Mouse (Mus musculus): ENCODE measurements around the gene Zfp454.
A peak's percentile ranks its signal among the peaks of the same experiment; 100 is the strongest.

The Zfp454 gene

GRCm38 (mm10) chr11:50887390-50888128 lies at the start of gene Zfp454:
Zfp454 (minus strand) TSS chr11:50887651.
- no peak for DNase-seq (ENCODE audit: low spot score in 2 of 2)

- DNase-seq (ENCODE audit: low spot score in 2 of 2) = no peak
Observed at GRCm38 (mm10) chr11:50932040-50932439, 44.6 kb upstream of the Zfp454 start.

GRCm38 (mm10) chr11:50931451-50931866 lies 44.0 kb upstream of the Zfp454 start, which contains the start of gene Zfp354b:
Zfp354b (minus strand) TSS chr11:50931633.
- peak in 1 of 2 experiments; percentile 17 for DNase-seq (ENCODE audit: low spot score in 2 of 2)

GRCm38 (mm10) chr11:50931021-50931420 lies 43.6 kb upstream of the Zfp454 start:
- no peak for DNase-seq (ENCODE audit: low spot score in 2 of 2)

- DNase-seq (ENCODE audit: low spot score in 2 of 2) = no peak
Observed at GRCm38 (mm10) chr11:50930469-50931014, 43.1 kb upstream of the Zfp454 start.

GRCm38 (mm10) chr11:50915671-50916320 lies 28.3 kb upstream of the Zfp454 start, which contains the start of gene Zfp2:
Zfp2 (minus strand) TSS chr11:50916165.
- DNase-seq (ENCODE audit: low spot score in 2 of 2) = peak; percentile 57 to 80

GRCm38 (mm10) chr11:50914461-50914860 lies 27.0 kb upstream of the Zfp454 start:
- no peak for DNase-seq (ENCODE audit: low spot score in 2 of 2)

GRCm38 (mm10) chr11:50913301-50913700 lies 25.9 kb upstream of the Zfp454 start:
- DNase-seq (ENCODE audit: low spot score in 2 of 2) = no peak

- no peak for DNase-seq (ENCODE audit: low spot score in 2 of 2)
Observed at GRCm38 (mm10) chr11:50908136-50908535, 20.7 kb upstream of the Zfp454 start.

GRCm38 (mm10) chr11:50897359-50897758 lies 9.9 kb upstream of the Zfp454 start:
- DNase-seq (ENCODE audit: low spot score in 2 of 2) = no peak

- DNase-seq (ENCODE audit: low spot score in 2 of 2) = no peak
Observed at GRCm38 (mm10) chr11:50892441-50892840, 5.0 kb upstream of the Zfp454 start.

- DNase-seq (ENCODE audit: low spot score in 2 of 2) = no peak
Observed at GRCm38 (mm10) chr11:50886933-50887293, 538 bp downstream of the Zfp454 start.

GRCm38 (mm10) chr11:50886231-50886932 lies 1.1 kb downstream of the Zfp454 start:
- no peak for DNase-seq (ENCODE audit: low spot score in 2 of 2)

- no peak for DNase-seq (ENCODE audit: low spot score in 2 of 2)
Observed at GRCm38 (mm10) chr11:50883756-50884155, 3.7 kb downstream of the Zfp454 start.

GRCm38 (mm10) chr11:50878641-50879040 lies 8.8 kb downstream of the Zfp454 start:
- DNase-seq (ENCODE audit: low spot score in 2 of 2) = no peak

GRCm38 (mm10) chr11:50850989-50851601 lies 36.4 kb downstream of the Zfp454 start:
- DNase-seq (ENCODE audit: low spot score in 2 of 2) = peak in 1 of 2 experiments; percentile 14

- DNase-seq (ENCODE audit: low spot score in 2 of 2) = peak in 1 of 2 experiments; percentile 51
Observed at GRCm38 (mm10) chr11:50850177-50850735, 37.2 kb downstream of the Zfp454 start, which contains the start of gene Grm6. Grm6 (plus strand) TSS chr11:50850685.

GRCm38 (mm10) chr11:50849310-50849709 lies 38.1 kb downstream of the Zfp454 start:
- peak in 1 of 2 experiments; percentile 24 for DNase-seq (ENCODE audit: low spot score in 2 of 2)

GRCm38 (mm10) chr11:50848520-50849137 lies 38.8 kb downstream of the Zfp454 start:
- no peak for DNase-seq (ENCODE audit: low spot score in 2 of 2)

- no peak for DNase-seq (ENCODE audit: low spot score in 2 of 2)
Observed at GRCm38 (mm10) chr11:50847047-50847446, 40.4 kb downstream of the Zfp454 start.

- no peak for DNase-seq (ENCODE audit: low spot score in 2 of 2)
Observed at GRCm38 (mm10) chr11:50845951-50846350, 41.5 kb downstream of the Zfp454 start.

All from natural killer cell, adult 2 months (primary cell).